Mouse (Mus musculus): Measurements from ENCODE around the gene Filip1l.

DNA sequence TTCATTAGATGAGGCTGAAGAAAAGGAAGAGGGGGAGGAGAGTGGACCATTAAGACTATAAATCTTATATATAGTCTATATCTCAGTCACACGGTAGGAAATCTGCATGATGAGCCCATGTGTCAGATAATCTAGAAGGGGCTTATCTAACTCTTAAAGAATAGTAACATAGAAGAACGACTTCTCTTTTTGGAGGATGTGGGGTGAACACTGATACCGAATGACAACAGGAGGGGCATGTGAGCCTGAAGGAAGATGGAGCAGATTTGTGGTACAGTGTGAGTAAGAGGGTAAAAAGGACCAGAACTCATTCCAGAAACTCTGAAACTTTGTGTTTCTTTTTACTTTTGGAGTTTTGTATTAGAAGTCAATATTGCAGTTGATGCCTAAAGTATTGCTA, 156.2 kb downstream of the Filip1l start:
- TF ChIP-seq ZNF384 (IDR thresholded peaks at IDR 0.05; ENCODE audit: low read depth, low read length): no peak
- TF ChIP-seq HCFC1 (IDR thresholded peaks at IDR 0.05; ENCODE audit: borderline replicate concordance, insufficient read depth, low read length): no peak
- TF ChIP-seq ZC3H11A (IDR thresholded peaks at IDR 0.05; ENCODE audit: borderline replicate concordance, low read depth, low read length): no peak
- no peak for TF ChIP-seq CHD2 (IDR thresholded peaks at IDR 0.05; ENCODE audit: low read depth, low read length)
- TF ChIP-seq MAFK (IDR thresholded peaks at IDR 0.05; ENCODE audit: insufficient read depth, low read depth, low read length): no peak
